Mouse (Mus musculus) cortical plate, adult 2 months (tissue): ENCODE results near the gene Iffo2.

Source experiments
- CTCF ChIP-seq: fragments of 200-500 bp; IDR thresholded peaks from 2 replicates; pipeline ENCODE4 v1.5.1; 2011; ENCODE audit warnings: mild to moderate bottlenecking, control low read depth, low read length; ENCODE audit not compliant: insufficient read depth; ENCODE audit errors: extremely low read depth
- POLR2A ChIP-seq: fragments of 200-500 bp; IDR thresholded peaks from 2 replicates; pipeline ENCODE4 v1.6.1; 2011; ENCODE audit warnings: mild to moderate bottlenecking, low read length, control low read depth; ENCODE audit not compliant: insufficient read depth; ENCODE audit errors: extremely low read depth

DNA sequence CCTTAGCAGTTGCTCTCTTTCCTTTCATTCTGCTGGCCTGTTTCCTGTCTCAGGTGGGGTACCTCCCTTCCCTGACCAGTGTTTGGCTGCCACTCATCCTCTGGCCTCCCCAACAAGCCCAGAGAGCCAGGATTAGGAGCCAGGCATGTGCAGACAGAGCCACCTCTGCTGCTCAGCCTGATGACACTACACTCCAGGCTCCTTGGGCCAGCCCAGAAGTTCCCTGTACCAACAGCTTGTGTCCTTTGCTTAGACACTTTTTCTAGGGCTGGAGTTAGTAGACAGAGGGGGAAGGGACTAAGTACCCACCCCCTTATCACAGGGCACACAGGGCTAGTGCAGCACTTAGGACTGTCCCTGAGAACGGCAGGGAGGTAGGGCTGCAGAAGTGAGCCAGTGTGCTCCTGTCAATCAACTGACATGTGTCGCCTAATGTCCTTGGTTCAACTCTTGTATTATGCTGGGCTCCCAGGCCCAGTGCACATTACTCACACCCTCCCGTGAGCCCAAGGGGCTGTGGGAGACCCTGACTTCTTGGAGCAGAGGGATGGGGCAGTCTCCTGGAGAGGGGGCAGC is 38.0 kb upstream of the Iffo2 start:
- TF ChIP-seq POLR2A (no peak), CTCF (no peak)
